Mouse (Mus musculus) cortical plate, adult 2 months (tissue): ENCODE results near the gene Mst1.

Experiments used
- CTCF ChIP-seq: fragments of 200-500 bp; IDR thresholded peaks from 2 replicates; pipeline ENCODE4 v1.5.1; 2011; ENCODE audit warnings: mild to moderate bottlenecking, control low read depth, low read length; ENCODE audit not compliant: insufficient read depth; ENCODE audit errors: extremely low read depth
- POLR2A ChIP-seq: fragments of 200-500 bp; IDR thresholded peaks from 2 replicates; pipeline ENCODE4 v1.6.1; 2011; ENCODE audit warnings: mild to moderate bottlenecking, low read length, control low read depth; ENCODE audit not compliant: insufficient read depth; ENCODE audit errors: extremely low read depth

GRCm38 (mm10) chr9:108046582-108046981 lies 33.7 kb upstream of the Mst1 start:
- TF ChIP-seq POLR2A (no peak), CTCF (no peak)
